Mouse (Mus musculus): Measurements from ENCODE around the gene Tsnaxip1. TPM values are rescaled to one million over a fixed set of nuclear protein-coding genes. Genes with fewer than 3 reads are reported as not detected.

Gene Tsnaxip1
- polyA plus RNA-seq, 1 experiment = not detected

DNA sequence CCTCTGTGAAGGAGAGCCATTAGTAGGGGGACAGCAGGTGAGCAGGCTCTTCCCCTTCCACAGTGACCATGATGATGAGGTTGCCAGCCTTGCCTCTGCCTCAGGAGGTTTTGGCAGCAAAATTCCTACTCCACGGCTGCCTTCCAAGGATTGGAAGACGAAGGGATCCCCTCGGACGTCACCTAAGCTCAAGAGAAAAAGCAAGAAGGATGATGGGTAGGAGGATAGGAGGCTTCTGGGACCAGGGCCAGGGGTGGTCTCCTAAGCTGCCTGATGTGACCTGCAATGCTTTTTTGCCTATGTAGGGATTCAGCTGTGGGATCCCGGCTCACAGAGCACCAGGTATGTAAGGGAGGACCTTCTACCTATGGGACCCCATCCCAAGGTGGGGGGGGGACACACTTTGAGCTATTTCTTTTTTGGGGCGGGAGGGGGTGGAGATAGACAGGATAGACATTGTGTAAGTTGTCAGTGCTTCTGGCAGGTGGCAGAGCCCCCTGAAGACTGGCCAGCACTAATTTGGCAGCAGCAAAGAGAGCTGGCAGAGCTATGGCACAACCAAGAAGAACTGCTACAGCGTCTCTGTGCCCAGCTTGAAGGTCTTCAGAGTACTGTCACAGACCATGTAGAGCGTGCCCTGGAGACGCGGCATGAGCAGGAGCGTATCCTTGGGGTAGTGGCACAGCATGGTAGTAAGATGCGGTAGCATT lies 62.4 kb downstream of the Tsnaxip1 start:
- H3K4me1 ChIP-seq (ENCODE audit: control insufficient read depth, insufficient read depth, low read length) = no peaks in the 10 kb centered on the region
- no peak for TF ChIP-seq POLR2A (IDR thresholded peaks at IDR 0.05; ENCODE audit: borderline replicate concordance, low read depth, low read length)
- no peak for TF ChIP-seq CTCF (IDR thresholded peaks at IDR 0.05; ENCODE audit: low read depth, low read length)
- no peak overlapping the region for H3K27ac ChIP-seq (ENCODE audit: insufficient read depth, low read depth, low read length)
- no peak overlapping the region for H3K4me3 ChIP-seq (ENCODE audit: insufficient read depth, low read length)

DNA sequence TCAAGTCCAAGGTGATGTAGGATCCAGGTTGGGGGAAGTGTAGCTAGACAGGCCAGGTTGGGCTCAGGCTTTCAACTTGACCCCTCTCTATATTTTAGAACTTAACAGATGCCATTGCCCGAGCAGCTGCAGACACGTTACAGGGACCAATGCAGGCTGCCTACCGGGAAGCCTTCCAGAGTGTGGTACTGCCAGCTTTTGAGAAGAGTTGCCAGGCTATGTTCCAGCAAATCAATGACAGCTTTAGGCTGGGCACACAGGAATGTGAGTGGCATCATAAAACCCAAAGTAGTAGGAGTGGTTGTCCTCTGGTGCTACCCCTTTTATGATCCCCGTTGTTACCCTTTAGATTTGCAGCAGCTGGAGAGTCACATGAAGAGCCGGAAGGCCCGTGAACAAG lies 63.3 kb downstream of the Tsnaxip1 start:
- no peak overlapping the region for H3K4me3 ChIP-seq (ENCODE audit: insufficient read depth, low read length)
- no peak overlapping the region for H3K27ac ChIP-seq (ENCODE audit: insufficient read depth, low read depth, low read length)
- no peak for TF ChIP-seq CTCF (IDR thresholded peaks at IDR 0.05; ENCODE audit: low read depth, low read length)
- TF ChIP-seq POLR2A (IDR thresholded peaks at IDR 0.05; ENCODE audit: borderline replicate concordance, low read depth, low read length) = no peak
- H3K4me1 ChIP-seq (ENCODE audit: control insufficient read depth, insufficient read depth, low read length) = no peaks in the 10 kb centered on the region

- Histone ChIP-seq H3K4me1 (ENCODE audit: control insufficient read depth, insufficient read depth, low read length) (no peaks in the 10 kb centered on the region), H3K27ac (ENCODE audit: insufficient read depth, low read depth, low read length) (no peak overlapping the region), H3K4me3 (ENCODE audit: insufficient read depth, low read length) (no peak overlapping the region)
- TF ChIP-seq CTCF (IDR thresholded peaks at IDR 0.05; ENCODE audit: low read depth, low read length) (peak; percentile 57; the same call in 1 of the 2 replicates), POLR2A (IDR thresholded peaks at IDR 0.05; ENCODE audit: borderline replicate concordance, low read depth, low read length) (no peak)
Observed at GRCm38 (mm10) chr8:105892432-105892831, 64.9 kb downstream of the Tsnaxip1 start.

GRCm38 (mm10) chr8:105893339-105893738 lies 65.8 kb downstream of the Tsnaxip1 start, which contains the start of gene Nrn1l:
Nrn1l (plus strand) TSS chr8:105893567.
- no peaks in the 10 kb centered on the region for H3K4me1 ChIP-seq (ENCODE audit: control insufficient read depth, insufficient read depth, low read length)
- no peak for TF ChIP-seq POLR2A (IDR thresholded peaks at IDR 0.05; ENCODE audit: borderline replicate concordance, low read depth, low read length)
- no peak for TF ChIP-seq CTCF (IDR thresholded peaks at IDR 0.05; ENCODE audit: low read depth, low read length)
- no peak within 1 kb of the TSS for H3K4me3 ChIP-seq (ENCODE audit: insufficient read depth, low read length)
- H3K27ac ChIP-seq (ENCODE audit: insufficient read depth, low read depth, low read length) = no peak within 1 kb of the TSS

Other genes with a start within 250 kb of the Tsnaxip1 start
- 15.5 and 17.9 TPM in 2 replicates for gene Ripor1, start 222.5 kb upstream of the Tsnaxip1 start, polyA plus RNA-seq (2012; ENCODE audit: insufficient read depth, insufficient read length, missing spikeins)
- 60.3 and 61.3 TPM in 2 replicates for gene Ctcf, start 191.2 kb upstream of the Tsnaxip1 start, polyA plus RNA-seq (2012; ENCODE audit: insufficient read depth, insufficient read length, missing spikeins)
- not detected in 2 replicates for gene Agrp, start 190.3 kb upstream of the Tsnaxip1 start, polyA plus RNA-seq (2012; ENCODE audit: insufficient read depth, insufficient read length, missing spikeins)
- 0.32 TPM in 1 of 2 replicates, not detected in the other for gene Carmil2, start 141.5 kb upstream of the Tsnaxip1 start, polyA plus RNA-seq (2012; ENCODE audit: insufficient read depth, insufficient read length, missing spikeins)
- 37.9 and 41.6 TPM in 2 replicates for gene Acd, start 126.6 kb upstream of the Tsnaxip1 start, polyA plus RNA-seq (2012; ENCODE audit: insufficient read depth, insufficient read length, missing spikeins)
- 9.4 and 11.2 TPM in 2 replicates for gene Pard6a, start 126.6 kb upstream of the Tsnaxip1 start, polyA plus RNA-seq (2012; ENCODE audit: insufficient read depth, insufficient read length, missing spikeins)
- gene 4933405L10Rik, start 120.1 kb upstream of the Tsnaxip1 start, polyA plus RNA-seq (2012; ENCODE audit: insufficient read depth, insufficient read length, missing spikeins) = not detected in 2 replicates
- 5.3 and 9.1 TPM in 2 replicates for gene Enkd1, start 119.5 kb upstream of the Tsnaxip1 start, polyA plus RNA-seq (2012; ENCODE audit: insufficient read depth, insufficient read length, missing spikeins)
- 0.75 and 1.4 TPM in 2 replicates for gene Gfod2, start 69.1 kb upstream of the Tsnaxip1 start, polyA plus RNA-seq (2012; ENCODE audit: insufficient read depth, insufficient read length, missing spikeins)
- gene Ranbp10, start 381 bp upstream of the Tsnaxip1 start, polyA plus RNA-seq (2012; ENCODE audit: insufficient read depth, insufficient read length, missing spikeins) = 42.0 and 44.3 TPM in 2 replicates
- 16.9 and 17.1 TPM in 2 replicates for gene Cenpt, start 25.5 kb downstream of the Tsnaxip1 start, polyA plus RNA-seq (2012; ENCODE audit: insufficient read depth, insufficient read length, missing spikeins)
- gene Thap11, start 27.4 kb downstream of the Tsnaxip1 start, polyA plus RNA-seq (2012; ENCODE audit: insufficient read depth, insufficient read length, missing spikeins) = 27.4 and 28.5 TPM in 2 replicates
- 2.2 TPM in 1 of 2 replicates, not detected in the other for gene Nutf2, start 32.8 kb downstream of the Tsnaxip1 start, polyA plus RNA-seq (2012; ENCODE audit: insufficient read depth, insufficient read length, missing spikeins)
- 23.6 and 29.8 TPM in 2 replicates for gene Edc4, start 53.1 kb downstream of the Tsnaxip1 start, polyA plus RNA-seq (2012; ENCODE audit: insufficient read depth, insufficient read length, missing spikeins)
- not detected in 2 replicates for gene Nrn1l, start 65.8 kb downstream of the Tsnaxip1 start, polyA plus RNA-seq (2012; ENCODE audit: insufficient read depth, insufficient read length, missing spikeins)
- gene Pskh1, start 72.7 kb downstream of the Tsnaxip1 start, polyA plus RNA-seq (2012; ENCODE audit: insufficient read depth, insufficient read length, missing spikeins) = 18.0 and 18.8 TPM in 2 replicates
- gene Ctrl, start 106.1 kb downstream of the Tsnaxip1 start, polyA plus RNA-seq (2012; ENCODE audit: insufficient read depth, insufficient read length, missing spikeins) = 0.63 TPM in 1 of 2 replicates, not detected in the other
- 150 and 151 TPM in 2 replicates for gene Psmb10, start 110.7 kb downstream of the Tsnaxip1 start, polyA plus RNA-seq (2012; ENCODE audit: insufficient read depth, insufficient read length, missing spikeins)
- 0.55 and 0.60 TPM in 2 replicates for gene Lcat, start 115.7 kb downstream of the Tsnaxip1 start, polyA plus RNA-seq (2012; ENCODE audit: insufficient read depth, insufficient read length, missing spikeins)
- 19.6 and 27.5 TPM in 2 replicates for gene Slc12a4, start 138.4 kb downstream of the Tsnaxip1 start, polyA plus RNA-seq (2012; ENCODE audit: insufficient read depth, insufficient read length, missing spikeins)
- 3.2 and 3.6 TPM in 2 replicates for gene Dpep3, start 151.7 kb downstream of the Tsnaxip1 start, polyA plus RNA-seq (2012; ENCODE audit: insufficient read depth, insufficient read length, missing spikeins)
- 6.1 and 8.3 TPM in 2 replicates for gene Dus2, start 163.6 kb downstream of the Tsnaxip1 start, polyA plus RNA-seq (2012; ENCODE audit: insufficient read depth, insufficient read length, missing spikeins)
- gene Dpep2nb, start 178.2 kb downstream of the Tsnaxip1 start, polyA plus RNA-seq (2012; ENCODE audit: insufficient read depth, insufficient read length, missing spikeins) = not detected in 2 replicates
- 10.1 and 12.0 TPM in 2 replicates for gene Ddx28, start 184.2 kb downstream of the Tsnaxip1 start, polyA plus RNA-seq (2012; ENCODE audit: insufficient read depth, insufficient read length, missing spikeins)
- gene Nfatc3, start 231.1 kb downstream of the Tsnaxip1 start, polyA plus RNA-seq (2012; ENCODE audit: insufficient read depth, insufficient read length, missing spikeins) = 28.3 and 31.9 TPM in 2 replicates